Mouse (Mus musculus) thymus, adult 2 months (tissue): Measurements from ENCODE around the gene Pld1.

Experiments used
- CTCF ChIP-seq: fragments of 200-500 bp; IDR thresholded peaks from 2 replicates; pipeline ENCODE4 v1.5.1; 2012; ENCODE audit warnings: mild to moderate bottlenecking, control low read depth, low read length, moderate library complexity, borderline replicate concordance; ENCODE audit not compliant: control insufficient read depth, poor library complexity, insufficient read depth; ENCODE audit errors: extremely low read depth
- POLR2A ChIP-seq: fragments of 200-500 bp; IDR thresholded peaks from 2 replicates; pipeline ENCODE4 v1.6.1; 2012; ENCODE audit warnings: mild to moderate bottlenecking, low read length, control low read depth, moderate library complexity; ENCODE audit not compliant: control insufficient read depth, poor library complexity, insufficient read depth; ENCODE audit errors: extremely low read depth

DNA sequence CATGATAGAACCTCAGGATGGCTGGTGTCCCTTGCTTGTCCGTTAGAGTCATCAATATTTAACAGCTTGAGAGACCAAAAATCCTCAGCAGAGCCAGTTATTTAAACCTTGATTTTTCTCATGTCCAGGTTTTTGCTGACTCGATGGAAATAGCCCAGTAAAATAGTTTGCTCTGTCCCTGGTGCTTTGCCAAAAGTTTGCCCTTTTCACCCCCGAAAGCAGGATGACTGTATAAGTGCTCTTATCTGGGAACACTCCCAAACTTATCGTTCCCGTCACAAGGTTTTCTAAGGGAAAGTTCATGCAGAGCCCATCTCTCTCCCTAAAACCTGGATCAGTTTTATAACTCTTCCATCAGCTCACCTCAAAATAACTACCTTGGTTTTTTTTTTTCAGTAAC is 173.0 kb downstream of the Pld1 start:
- no peak for TF ChIP-seq POLR2A
- no peak for TF ChIP-seq CTCF
